Mouse (Mus musculus): ENCODE measurements at regions not wholly inside any gene's neighbourhood (a gene's known extent, or its start where the extent isn't known, plus 50 kb on each side); places are given as distances from the start of the nearest gene placed in this dataset.

DNA sequence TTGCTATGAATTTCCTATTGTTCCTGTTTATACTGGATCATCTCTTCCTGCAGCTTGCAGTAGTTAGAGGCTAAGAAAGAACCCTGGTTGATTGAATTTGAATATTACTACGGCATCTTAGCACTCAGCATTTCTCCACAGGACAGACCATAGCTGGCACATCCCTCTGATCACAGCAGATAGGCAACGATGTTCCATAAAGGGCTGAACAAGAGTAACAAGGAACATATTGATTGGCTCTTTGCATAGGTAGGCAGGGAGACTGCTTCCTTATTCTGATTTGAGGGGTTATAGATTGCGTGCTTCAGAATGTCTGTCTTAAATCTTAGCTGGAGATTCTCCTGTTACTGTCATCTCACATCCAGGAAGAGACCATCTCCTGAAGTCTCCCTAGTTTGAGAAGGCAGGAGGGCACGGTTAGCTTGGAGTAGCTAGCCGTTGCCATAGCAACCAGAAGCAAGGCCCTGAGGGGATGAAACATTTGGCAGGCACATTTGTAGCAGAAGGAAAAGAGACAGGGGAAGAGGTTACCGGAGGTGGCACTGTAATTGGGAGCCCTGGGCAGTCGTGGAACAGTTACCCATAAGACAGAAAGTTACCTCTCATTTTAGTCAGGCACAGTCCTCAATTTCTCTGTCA is 133.2 kb upstream of the Phyhipl start:
- no peak for TF ChIP-seq POLR2AphosphoS5 (IDR thresholded peaks at IDR 0.05; ENCODE audit: insufficient replicate concordance, low read depth, low read length)
- TF ChIP-seq CTCF (IDR thresholded peaks at IDR 0.05; ENCODE audit: low read depth, low read length), result no peak
- no peak for TF ChIP-seq GATA1 (IDR thresholded peaks at IDR 0.05; ENCODE audit: borderline replicate concordance, low read length)
